Mouse (Mus musculus): ENCODE measurements at regions not wholly inside any gene's neighbourhood (a gene's known extent, or its start where the extent isn't known, plus 50 kb on each side); places are given as distances from the start of the nearest gene placed in this dataset.
"Not testable (repeated sequence)": the region's sequence is repeated elsewhere in the genome, so short reads cannot be mapped to it uniquely, and the experiment has no call there.

DNA sequence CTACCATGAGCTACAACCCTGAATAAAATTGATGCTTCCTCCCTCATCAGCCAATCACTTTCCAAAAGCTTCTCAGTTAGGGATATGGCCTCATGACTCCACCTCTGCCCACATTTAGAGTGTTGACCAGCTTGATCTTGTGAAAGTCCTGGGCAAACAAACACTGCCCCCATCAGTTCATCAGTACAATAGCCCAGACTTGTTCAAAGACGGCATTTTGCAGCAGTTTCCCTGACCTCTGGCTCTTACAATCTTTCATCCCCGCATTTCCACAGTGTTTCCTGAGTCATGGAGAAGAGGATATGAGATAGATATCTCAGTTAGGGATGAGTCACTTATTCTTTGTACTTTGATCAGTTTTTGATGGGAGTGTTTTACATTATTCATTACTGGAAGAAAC lies 203.5 kb upstream of the Asrgl1 start:
- not testable (repeated sequence) for H3K27me3 ChIP-seq (ENCODE audit: insufficient read depth, low read length); H3K4me1 ChIP-seq (ENCODE audit: insufficient read depth, low read depth, low read length); H3K9me3 ChIP-seq (replicated peaks); H3K36me3 ChIP-seq (replicated peaks); H3K4me3 ChIP-seq (ENCODE audit: low read depth, low read length); DNase-seq (ENCODE audit: low spot score); ATAC-seq (ENCODE audit: extremely low read depth, insufficient number of reproducible peaks, low FRiP score, poor library complexity, severe bottlenecking)

DNA sequence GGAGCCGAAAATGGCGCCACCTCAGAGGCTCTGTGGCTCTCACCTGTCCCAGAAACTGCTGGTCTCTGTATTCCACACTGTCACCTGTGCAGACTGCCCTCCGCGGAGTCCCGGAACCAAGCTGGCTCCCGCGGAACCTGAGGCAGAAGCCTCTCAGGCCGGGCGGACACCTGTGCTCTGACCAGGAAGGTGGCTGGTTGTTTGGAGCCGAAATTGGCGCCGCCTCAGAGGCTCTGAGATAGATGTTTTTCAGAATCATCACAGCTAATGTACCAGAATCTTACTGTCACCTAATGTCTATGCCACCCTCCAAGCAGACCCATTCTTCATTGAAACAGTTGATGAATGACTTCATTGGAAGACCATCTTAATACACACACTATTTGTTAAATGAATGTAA lies 202.0 kb upstream of the Asrgl1 start:
- H3K36me3 ChIP-seq (replicated peaks); H3K27me3 ChIP-seq (ENCODE audit: insufficient read depth, low read length); DNase-seq (ENCODE audit: low spot score); ATAC-seq (ENCODE audit: extremely low read depth, insufficient number of reproducible peaks, low FRiP score, poor library complexity, severe bottlenecking); H3K9me3 ChIP-seq (replicated peaks); H3K4me1 ChIP-seq (ENCODE audit: insufficient read depth, low read depth, low read length); H3K4me3 ChIP-seq (ENCODE audit: low read depth, low read length): not testable (repeated sequence)

DNA sequence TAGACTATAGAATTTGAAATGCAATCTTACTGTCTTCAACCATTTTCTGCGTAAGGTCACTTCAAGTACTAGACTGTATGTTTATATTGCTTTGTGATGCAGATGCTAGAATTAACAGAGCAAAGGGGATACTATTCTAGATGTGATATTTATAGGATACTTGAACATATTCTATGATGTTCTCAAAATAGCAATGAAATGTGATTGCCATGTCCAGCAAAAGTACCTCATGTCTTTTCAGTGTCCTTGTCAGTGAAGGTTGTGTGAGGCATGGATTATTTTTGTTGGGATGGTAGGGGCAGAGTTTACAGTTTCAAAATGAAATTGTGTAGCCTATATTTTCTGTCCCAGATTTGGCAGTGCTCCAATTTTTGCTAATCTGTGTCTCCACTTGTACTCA lies 182.5 kb upstream of the Asrgl1 start:
- DNase-seq (ENCODE audit: low spot score); H3K9me3 ChIP-seq (replicated peaks); H3K4me3 ChIP-seq (ENCODE audit: low read depth, low read length); H3K27me3 ChIP-seq (ENCODE audit: insufficient read depth, low read length); H3K36me3 ChIP-seq (replicated peaks); H3K4me1 ChIP-seq (ENCODE audit: insufficient read depth, low read depth, low read length); ATAC-seq (ENCODE audit: extremely low read depth, insufficient number of reproducible peaks, low FRiP score, poor library complexity, severe bottlenecking): not testable (repeated sequence)

DNA sequence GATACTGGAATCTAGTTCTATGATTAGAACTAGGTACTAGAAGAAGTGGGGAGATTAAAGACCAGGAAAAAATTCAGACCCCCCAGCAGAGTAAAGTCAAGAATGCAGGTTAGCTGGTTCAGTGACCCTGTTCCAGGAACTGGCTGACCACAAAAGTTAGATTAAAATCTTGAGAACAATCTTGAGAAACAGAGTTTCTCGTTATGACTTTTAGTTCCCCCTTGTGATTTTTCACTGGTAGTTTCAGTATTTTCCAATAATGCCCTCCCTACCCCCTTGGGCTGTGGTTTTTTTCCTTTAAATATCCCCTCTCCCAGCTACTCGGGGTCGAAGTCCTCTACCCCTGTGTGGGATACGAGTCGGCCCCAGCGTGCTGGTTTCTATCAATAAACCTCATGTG lies 180.7 kb upstream of the Asrgl1 start:
- not testable (repeated sequence) for H3K27me3 ChIP-seq (ENCODE audit: insufficient read depth, low read length); ATAC-seq (ENCODE audit: extremely low read depth, insufficient number of reproducible peaks, low FRiP score, poor library complexity, severe bottlenecking); DNase-seq (ENCODE audit: low spot score)

GRCm38 (mm10) chr19:9283176-9283575 lies 147.7 kb upstream of the Asrgl1 start:
- peak; percentile 68 for ATAC-seq (ENCODE audit: extremely low read depth, insufficient number of reproducible peaks, low FRiP score, poor library complexity, severe bottlenecking)
- H3K27me3 ChIP-seq (ENCODE audit: insufficient read depth, low read length); H3K4me3 ChIP-seq (ENCODE audit: low read depth, low read length): not testable (repeated sequence)

More for the DNA sequence above, 180.7 kb upstream of the Asrgl1 start:
- not testable (repeated sequence) for H3K36me3 ChIP-seq (replicated peaks); H3K4me1 ChIP-seq (ENCODE audit: insufficient read depth, low read depth, low read length); H3K4me3 ChIP-seq (ENCODE audit: low read depth, low read length); H3K9me3 ChIP-seq (replicated peaks)

DNA sequence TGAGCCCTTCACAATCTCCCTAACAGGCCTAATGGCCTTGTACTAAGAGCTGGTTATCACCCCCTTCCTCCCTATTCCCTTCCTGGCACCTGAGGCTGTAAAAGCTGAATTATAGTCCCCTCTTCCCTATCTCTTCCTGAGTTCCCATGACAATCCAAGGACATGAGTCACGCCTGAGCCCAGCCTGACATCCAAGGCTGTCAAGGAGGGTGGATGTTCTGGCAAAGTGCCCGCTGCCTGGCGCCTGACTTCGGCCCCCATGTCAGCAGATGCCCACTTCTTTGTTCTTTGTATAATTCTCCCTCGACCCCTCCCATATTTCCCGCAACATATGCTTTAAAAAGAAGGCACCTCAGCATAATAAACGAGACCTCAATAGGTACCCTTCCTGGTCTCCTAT lies 99.2 kb upstream of the Asrgl1 start:
- H3K4me1 ChIP-seq (ENCODE audit: insufficient read depth, low read depth, low read length); ATAC-seq (ENCODE audit: extremely low read depth, insufficient number of reproducible peaks, low FRiP score, poor library complexity, severe bottlenecking); DNase-seq (ENCODE audit: low spot score); H3K4me3 ChIP-seq (ENCODE audit: low read depth, low read length); H3K36me3 ChIP-seq (replicated peaks); H3K9me3 ChIP-seq (replicated peaks); H3K27me3 ChIP-seq (ENCODE audit: insufficient read depth, low read length): not testable (repeated sequence)

More at GRCm38 (mm10) chr19:9283176-9283575, 147.7 kb upstream of the Asrgl1 start:
- H3K9me3 ChIP-seq (replicated peaks); DNase-seq (ENCODE audit: low spot score); H3K4me1 ChIP-seq (ENCODE audit: insufficient read depth, low read depth, low read length); H3K36me3 ChIP-seq (replicated peaks): not testable (repeated sequence)

Data from G1E (cell line).